Mouse (Mus musculus): ENCODE results near the gene Btbd35f17. TPM values are rescaled to one million over a fixed set of nuclear protein-coding genes. Genes with fewer than 3 reads are reported as not detected.
"Not testable (repeated sequence)": the region's sequence is repeated elsewhere in the genome, so short reads cannot be mapped to it uniquely, and the experiment has no call there.

Btbd35f17 gene
- not detected in 2 replicates for polyA plus RNA-seq (2016; fragmentation: Nextera tagmentation; extraction: Ambion mirVana)

DNA sequence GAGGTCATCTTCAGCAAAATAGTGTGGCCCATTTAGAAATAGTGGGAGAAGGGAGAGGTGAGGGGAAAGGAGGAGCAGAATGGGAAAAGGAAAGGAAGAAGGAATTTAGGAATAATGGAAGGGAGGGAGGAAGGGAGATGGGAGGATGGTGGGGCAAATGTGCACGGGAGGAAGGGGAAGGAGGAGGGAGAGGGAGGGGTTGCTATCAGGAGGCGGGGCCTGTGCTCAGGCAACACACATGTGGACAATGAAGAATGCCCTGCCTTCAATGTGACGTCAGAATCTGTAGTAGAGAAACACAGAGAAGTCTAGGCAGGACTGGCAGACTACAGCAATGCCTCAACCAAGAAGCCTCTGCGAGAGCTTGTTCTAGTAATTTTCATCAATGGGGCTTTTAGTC, at the start of gene Btbd35f17:
Btbd35f17 (plus strand) TSS at position 301 of the 400 bp plus-strand sequence.
- H3K27ac ChIP-seq; H3K9me3 ChIP-seq (replicated peaks); H3K36me3 ChIP-seq; H3K9ac ChIP-seq; H3K27me3 ChIP-seq (replicated peaks); ATAC-seq; H3K4me3 ChIP-seq; H3K4me1 ChIP-seq; H3K4me2 ChIP-seq: not testable (repeated sequence)
- 75% methylated on average over 1 of the region's 4 CpGs for WGBS (ENCODE audit: insufficient replicate concordance)

Other genes starting within 250 kb of the Btbd35f17 start
- gene Btbd35f28, start 174.1 kb upstream of the Btbd35f17 start, polyA plus RNA-seq (2016; fragmentation: Nextera tagmentation; extraction: Ambion mirVana) = not detected in 2 replicates
- gene Btbd35f20, start 79.4 kb upstream of the Btbd35f17 start, polyA plus RNA-seq (2016; fragmentation: Nextera tagmentation; extraction: Ambion mirVana) = not detected in 2 replicates

Data from liver, embryonic 12.5 days (tissue).